Mouse (Mus musculus): Measurements from ENCODE around the gene Lama2.

GRCm38 (mm10) chr10:27413583-27414465 is 205.7 kb downstream of the Lama2 start:
- TF ChIP-seq POLR2A (IDR thresholded peaks at IDR 0.05; ENCODE audit: insufficient read depth, low read depth, low read length): no peak
- no peak for TF ChIP-seq CTCF (IDR thresholded peaks at IDR 0.05)
- TF ChIP-seq EP300 (IDR thresholded peaks at IDR 0.05; ENCODE audit: insufficient read depth, low read depth, low read length): no peak

Data from heart, adult 2 months (tissue).